Mouse (Mus musculus): Measurements from ENCODE around the gene Plpp3.

DNA sequence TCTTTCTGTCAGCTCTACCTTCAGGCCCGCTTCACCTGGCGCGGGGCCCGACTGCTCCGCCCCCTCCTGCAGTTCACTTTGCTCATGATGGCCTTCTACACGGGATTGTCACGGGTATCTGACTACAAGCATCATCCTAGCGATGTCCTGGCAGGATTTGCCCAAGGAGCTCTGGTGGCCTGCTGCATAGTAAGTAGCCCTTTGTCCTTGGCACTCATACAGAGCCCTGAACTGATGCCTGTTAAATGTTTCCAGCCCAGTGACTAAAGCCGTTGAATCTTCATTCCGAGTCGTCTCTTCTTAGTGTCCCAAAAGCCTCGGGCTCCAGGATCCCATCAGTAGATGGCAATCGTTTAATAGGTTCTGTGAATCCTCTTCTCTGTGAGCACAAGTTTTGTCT lies 62.2 kb downstream of the Plpp3 start:
- TF ChIP-seq CTCF (conservative IDR thresholded peaks at IDR 0.05; ENCODE audit: low read length), result no peak
- TF ChIP-seq POU5F1 (IDR thresholded peaks at IDR 0.05; ENCODE audit: borderline replicate concordance, low read length), result no peak
- no peak for TF ChIP-seq NANOG (IDR thresholded peaks at IDR 0.05; ENCODE audit: borderline replicate concordance, low read length)
